Mouse (Mus musculus): Measurements from ENCODE around the gene Gm45234. TPM values are rescaled to one million over a fixed set of nuclear protein-coding genes. Genes with fewer than 3 reads are reported as not detected.

Gene Gm45234
- polyA plus RNA-seq, 1 experiment from 2014 or later: not detected

DNA sequence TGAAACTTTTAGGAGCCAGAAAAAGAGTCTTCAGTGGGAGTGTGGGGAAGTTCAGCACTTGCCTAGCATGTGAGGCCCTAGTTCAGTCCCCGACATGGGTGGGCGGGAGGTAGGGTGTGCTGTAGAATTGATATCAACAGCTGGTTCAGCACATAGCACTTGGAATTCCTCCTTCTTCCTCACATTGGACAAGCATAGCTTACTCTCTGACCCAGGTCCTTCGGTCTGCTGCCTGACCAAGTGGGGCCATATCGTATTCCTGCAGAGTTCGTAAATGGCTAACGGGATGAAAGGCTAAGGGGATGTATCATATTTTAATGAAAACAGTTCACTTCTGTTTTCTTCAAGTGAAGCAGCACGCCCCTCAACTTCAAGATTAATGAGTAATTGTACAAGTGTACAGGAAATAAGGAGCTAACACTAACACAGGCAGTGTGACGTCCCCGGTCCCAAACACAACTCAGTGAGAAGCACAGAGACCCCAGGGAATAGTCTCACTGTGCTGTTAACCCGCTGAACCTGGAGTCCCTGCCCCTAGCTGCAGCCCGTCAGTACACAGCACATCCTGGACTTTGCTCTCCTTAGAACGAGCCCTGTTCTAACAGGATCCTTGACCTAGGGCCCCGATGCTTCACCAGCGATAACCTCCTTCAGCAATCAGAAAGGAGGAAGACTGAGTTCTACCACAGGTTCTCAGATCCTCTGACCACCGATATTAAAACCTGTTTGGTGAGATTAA lies 62.4 kb downstream of the Gm45234 start:
- Histone ChIP-seq H3K4me3 (ENCODE audit: low read depth, low read length) (no peak overlapping the region), H3K9me3 (ENCODE audit: control insufficient read depth, low read length) (no peaks in the 10 kb centered on the region), H3K27ac (replicated peaks; ENCODE audit: low read depth, low read length) (no peak overlapping the region), H3K9ac (ENCODE audit: low read depth, low read length) (no peak overlapping the region), H3K4me2 (ENCODE audit: low read depth, low read length) (no peak overlapping the region), H3K4me1 (ENCODE audit: control insufficient read depth, insufficient read depth, low read length) (peaks cover 6% of the 10 kb centered on the region; the same call in 1 of the 2 replicates), H3K36me3 (ENCODE audit: control insufficient read depth, insufficient read depth, low read length) (no peaks in the 10 kb centered on the region), H3K27me3 (replicated peaks; ENCODE audit: control insufficient read depth, insufficient read depth, low read length) (no peaks in the 10 kb centered on the region)
- ATAC-seq (ENCODE audit: low read depth) (peak; percentile 37; the same call in 1 of the 2 replicates), DNase-seq (ENCODE audit: low spot score) (peak; percentile 51)
- 52% methylated on average over 15 of the region's 15 CpGs for WGBS

DNA sequence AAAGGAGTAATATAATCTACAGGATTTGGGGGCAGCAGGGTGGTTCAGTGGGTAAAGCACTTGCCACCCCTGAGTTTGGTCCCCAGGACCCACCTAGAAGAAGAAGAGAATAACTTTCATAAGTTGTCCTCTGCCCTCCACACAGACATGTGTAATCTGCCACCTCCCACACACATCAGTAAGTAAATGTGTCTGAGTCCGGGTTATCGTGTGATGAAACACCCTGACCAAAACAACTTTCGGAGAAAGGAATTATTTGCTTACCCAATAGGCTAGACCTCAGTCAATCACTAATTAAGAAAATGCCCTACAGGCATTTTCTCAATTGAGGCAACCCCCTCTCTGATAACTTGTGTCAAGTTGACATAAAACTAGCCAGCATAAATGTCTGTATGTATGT lies 65.3 kb downstream of the Gm45234 start:
- no peak for ATAC-seq (ENCODE audit: low read depth)
- no peak for DNase-seq (ENCODE audit: low spot score)
- Histone ChIP-seq H3K27ac (replicated peaks; ENCODE audit: low read depth, low read length) (no peak overlapping the region), H3K9ac (ENCODE audit: low read depth, low read length) (no peak overlapping the region), H3K27me3 (replicated peaks; ENCODE audit: control insufficient read depth, insufficient read depth, low read length) (no peaks in the 10 kb centered on the region), H3K4me1 (ENCODE audit: control insufficient read depth, insufficient read depth, low read length) (peaks cover 6% of the 10 kb centered on the region; the same call in 1 of the 2 replicates), H3K4me2 (ENCODE audit: low read depth, low read length) (no peak overlapping the region), H3K36me3 (ENCODE audit: control insufficient read depth, insufficient read depth, low read length) (no peaks in the 10 kb centered on the region), H3K4me3 (ENCODE audit: low read depth, low read length) (no peak overlapping the region), H3K9me3 (ENCODE audit: control insufficient read depth, low read length) (no peaks in the 10 kb centered on the region)
- 86% methylated on average over 3 of the region's 3 CpGs for WGBS

MicroRNAs encoded within 50 kb of the gene (microRNA counts, 519-probe panel; counts per million panel counts)
- microRNA mmu-miR-141: 2,729 counts per million, percentile 58 among the panel's probes with 10 or more counts
- 3,462 counts per million, percentile 81 among the panel's probes with 10 or more counts for microRNA mmu-miR-200c

Small RNA genes lying within 50 kb of the gene (microRNA-seq; reads per million reads assigned to microRNA genes)
- gene Mir141 (ENCODE audit: borderline number of aligned reads): 968 reads per million, percentile 75 among the genes with 10 or more reads in this experiment
- 5,632 reads per million, percentile 90 among the genes with 10 or more reads in this experiment for gene Mir200c (ENCODE audit: borderline number of aligned reads)

Other genes starting within 250 kb of the Gm45234 start
- 2.8 and 3.4 TPM in 2 replicates for gene C1ra, start 243.6 kb downstream of the Gm45234 start, polyA plus RNA-seq (2014; fragmentation: Nextera tagmentation; extraction: Ambion mirVana)
- 5.4 and 7.4 TPM in 2 replicates for gene C1s1, start 213.7 kb downstream of the Gm45234 start, polyA plus RNA-seq (2014; fragmentation: Nextera tagmentation; extraction: Ambion mirVana)
- 0.10 TPM in 1 of 2 replicates, not detected in the other for gene C1rb, start 185.7 kb downstream of the Gm45234 start, polyA plus RNA-seq (2014; fragmentation: Nextera tagmentation; extraction: Ambion mirVana)
- 0.11 and 0.22 TPM in 2 replicates for gene C1s2, start 119.9 kb downstream of the Gm45234 start, polyA plus RNA-seq (2014; fragmentation: Nextera tagmentation; extraction: Ambion mirVana)
- 46.2 and 48.1 TPM in 2 replicates for gene Lpcat3, start 93.0 kb downstream of the Gm45234 start, polyA plus RNA-seq (2014; fragmentation: Nextera tagmentation; extraction: Ambion mirVana)
- 172 and 175 TPM in 2 replicates for gene Emg1, start 43.8 kb downstream of the Gm45234 start, polyA plus RNA-seq (2014; fragmentation: Nextera tagmentation; extraction: Ambion mirVana)
- 286 and 299 TPM in 2 replicates for gene Phb2, start 43.7 kb downstream of the Gm45234 start, polyA plus RNA-seq (2014; fragmentation: Nextera tagmentation; extraction: Ambion mirVana)
- gene Ptpn6, start 17.3 kb downstream of the Gm45234 start, polyA plus RNA-seq (2014; fragmentation: Nextera tagmentation; extraction: Ambion mirVana): 14.3 and 16.1 TPM in 2 replicates
- 392 and 415 TPM in 2 replicates for gene Grcc10, start 14.6 kb downstream of the Gm45234 start, polyA plus RNA-seq (2014; fragmentation: Nextera tagmentation; extraction: Ambion mirVana)
- 13.8 and 14.9 TPM in 2 replicates for gene Atn1, start 503 bp upstream of the Gm45234 start, polyA plus RNA-seq (2014; fragmentation: Nextera tagmentation; extraction: Ambion mirVana)
- 10.4 and 11.2 TPM in 2 replicates for gene Eno2, start 13.7 kb upstream of the Gm45234 start, polyA plus RNA-seq (2014; fragmentation: Nextera tagmentation; extraction: Ambion mirVana)
- gene Lrrc23, start 23.7 kb upstream of the Gm45234 start, polyA plus RNA-seq (2014; fragmentation: Nextera tagmentation; extraction: Ambion mirVana): 1.9 and 13.2 TPM in 2 replicates
- gene Spsb2, start 52.6 kb upstream of the Gm45234 start, polyA plus RNA-seq (2014; fragmentation: Nextera tagmentation; extraction: Ambion mirVana): 9.1 and 10.0 TPM in 2 replicates
- gene Tpi1, start 58.3 kb upstream of the Gm45234 start, polyA plus RNA-seq (2014; fragmentation: Nextera tagmentation; extraction: Ambion mirVana): 861 and 874 TPM in 2 replicates
- 110 and 131 TPM in 2 replicates for gene Usp5, start 73.5 kb upstream of the Gm45234 start, polyA plus RNA-seq (2014; fragmentation: Nextera tagmentation; extraction: Ambion mirVana)
- gene Cdca3, start 73.5 kb upstream of the Gm45234 start, polyA plus RNA-seq (2014; fragmentation: Nextera tagmentation; extraction: Ambion mirVana): 107 and 131 TPM in 2 replicates
- 2.9 and 3.5 TPM in 2 replicates for gene Gnb3, start 84.3 kb upstream of the Gm45234 start, polyA plus RNA-seq (2014; fragmentation: Nextera tagmentation; extraction: Ambion mirVana)
- gene P3h3, start 101.7 kb upstream of the Gm45234 start, polyA plus RNA-seq (2014; fragmentation: Nextera tagmentation; extraction: Ambion mirVana): 49.5 and 57.0 TPM in 2 replicates
- 0.95 and 1.5 TPM in 2 replicates for gene Gpr162, start 108.0 kb upstream of the Gm45234 start, polyA plus RNA-seq (2014; fragmentation: Nextera tagmentation; extraction: Ambion mirVana)
- gene Cd4, start 132.2 kb upstream of the Gm45234 start, polyA plus RNA-seq (2014; fragmentation: Nextera tagmentation; extraction: Ambion mirVana): 0.07 and 0.25 TPM in 2 replicates
- 1.9 and 2.4 TPM in 2 replicates for gene Lag3, start 155.7 kb upstream of the Gm45234 start, polyA plus RNA-seq (2014; fragmentation: Nextera tagmentation; extraction: Ambion mirVana)
- 255 and 263 TPM in 2 replicates for gene Ptms, start 164.1 kb upstream of the Gm45234 start, polyA plus RNA-seq (2014; fragmentation: Nextera tagmentation; extraction: Ambion mirVana)
- gene Mlf2, start 175.4 kb upstream of the Gm45234 start, polyA plus RNA-seq (2014; fragmentation: Nextera tagmentation; extraction: Ambion mirVana): 346 and 352 TPM in 2 replicates
- 138 and 141 TPM in 2 replicates for gene Cops7a, start 209.5 kb upstream of the Gm45234 start, polyA plus RNA-seq (2014; fragmentation: Nextera tagmentation; extraction: Ambion mirVana)
- 5.0 and 7.2 TPM in 2 replicates for gene Pianp, start 240.7 kb upstream of the Gm45234 start, polyA plus RNA-seq (2014; fragmentation: Nextera tagmentation; extraction: Ambion mirVana)

Measured in embryonic facial prominence, embryonic 14.5 days (tissue).